Mouse (Mus musculus) liver, embryonic 11.5 days (tissue): ENCODE results near the gene Mier3. TPM values are rescaled to one million over a fixed set of nuclear protein-coding genes. Genes with fewer than 3 reads are reported as not detected.

Experiments used
- ATAC-seq: fragments of 200-750 bp; cut with Nextera tagmentation; replicated peaks from 2 replicates; pipeline ENCODE4 v1.8.0; 2017; ENCODE audit warnings: moderate number of reproducible peaks, mild to moderate bottlenecking, moderate TSS enrichment, moderate library complexity; ENCODE audit not compliant: low FRiP score
- DNase-seq: peaks from one replicate; pipeline ENCODE4 v3.0.0-alpha.2; 2017; ENCODE audit warnings: low spot score
- H3K27ac ChIP-seq: fragments of 300-500 bp; sonication (generic); 2 replicates; pipeline ENCODE4 v1.5.1; 2014; ENCODE audit warnings: mild to moderate bottlenecking, low read depth, low read length, control low read depth
- H3K27me3 ChIP-seq: fragments of 300-500 bp; sonication (generic); replicated peaks from 2 replicates; pipeline ENCODE4 v1.6.1; 2014; ENCODE audit warnings: low read length, mixed read lengths; ENCODE audit not compliant: control insufficient read depth, insufficient read depth
- H3K36me3 ChIP-seq: fragments of 300-500 bp; sonication (generic); 2 replicates; pipeline ENCODE4 v1.6.1; 2014; ENCODE audit warnings: mild to moderate bottlenecking, low read length, moderate library complexity, mixed read lengths; ENCODE audit not compliant: control insufficient read depth, insufficient read depth
- H3K4me1 ChIP-seq: fragments of 300-500 bp; sonication (generic); replicated peaks from 2 replicates; pipeline ENCODE4 v1.6.1; 2014; ENCODE audit warnings: low read length, mixed read lengths; ENCODE audit not compliant: control insufficient read depth, insufficient read depth
- H3K4me2 ChIP-seq: fragments of 300-500 bp; sonication (generic); 2 replicates; pipeline ENCODE4 v1.6.1; 2014; ENCODE audit warnings: mild to moderate bottlenecking, control low read depth, moderate library complexity
- H3K4me3 ChIP-seq: fragments of 300-500 bp; sonication (generic); 2 replicates; pipeline ENCODE4 v1.5.1; 2014; ENCODE audit warnings: low read depth, low read length, control low read depth
- H3K9ac ChIP-seq: fragments of 300-500 bp; sonication (generic); 2 replicates; pipeline ENCODE4 v1.6.1; 2014; ENCODE audit warnings: low read depth, low read length, control low read depth
- H3K9me3 ChIP-seq: fragments of 300-500 bp; sonication (generic); 2 replicates; pipeline ENCODE4 v1.6.1; 2016; ENCODE audit warnings: low read length, inconsistent platforms, mixed read lengths; ENCODE audit not compliant: control insufficient read depth
- WGBS: fragments of 180-500 bp; shearing (Covaris S2); extraction: QIAGEN DNeasy Blood & Tissue Kit; methylation state at CpG from one replicate; pipeline ENCODE4 v1.1.7; 2014; 5-methylcytosine and 5-hydroxymethylcytosine counted together
- polyA plus RNA-seq: library from polyadenylated mRNA; unstranded; fragments of >200 nt; fragmentation: Nextera tagmentation; extraction: Ambion mirVana; gene quantifications from 2 replicates; pipeline ENCODE4 v1.2.1, GENCODE M21; 2014

The Mier3 gene
- polyA plus RNA-seq, 1 experiment from 2014 or later: 20.9 TPM

DNA sequence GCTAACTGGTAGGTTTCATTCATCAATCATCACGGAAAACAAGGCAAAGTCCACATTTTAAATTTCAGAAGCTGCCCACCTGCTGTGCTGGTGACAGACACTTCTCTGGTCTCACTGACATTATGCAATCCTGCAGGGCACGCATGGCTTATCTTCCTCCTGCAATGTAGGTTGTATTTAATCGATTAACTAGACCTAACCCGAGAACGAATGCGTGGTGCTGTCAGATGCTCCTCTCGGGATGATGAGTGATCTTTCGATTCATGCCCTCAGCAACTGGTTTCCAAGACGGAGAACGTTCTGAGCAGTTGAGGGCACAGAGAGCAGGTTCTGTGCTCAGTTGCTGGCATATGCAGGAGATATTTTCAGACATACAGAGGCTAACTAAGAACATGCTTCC is 24.5 kb upstream of the Mier3 start:
- Histone ChIP-seq H3K4me1 (peaks cover 20% of the 10 kb centered on the region), H3K4me2 (peak overlapping the region; percentile 65), H3K36me3 (no peaks in the 10 kb centered on the region), H3K27ac (peak overlapping the region; percentile 57), H3K27me3 (no peaks in the 10 kb centered on the region), H3K9ac (peak overlapping the region; percentile 48), H3K4me3 (no peak overlapping the region), H3K9me3 (no peaks in the 10 kb centered on the region)
- ATAC-seq (peak; percentile 89), DNase-seq (no peak)
- whole genome bisulfite sequencing: 40% methylated on average over 10 of the region's 10 CpGs

DNA sequence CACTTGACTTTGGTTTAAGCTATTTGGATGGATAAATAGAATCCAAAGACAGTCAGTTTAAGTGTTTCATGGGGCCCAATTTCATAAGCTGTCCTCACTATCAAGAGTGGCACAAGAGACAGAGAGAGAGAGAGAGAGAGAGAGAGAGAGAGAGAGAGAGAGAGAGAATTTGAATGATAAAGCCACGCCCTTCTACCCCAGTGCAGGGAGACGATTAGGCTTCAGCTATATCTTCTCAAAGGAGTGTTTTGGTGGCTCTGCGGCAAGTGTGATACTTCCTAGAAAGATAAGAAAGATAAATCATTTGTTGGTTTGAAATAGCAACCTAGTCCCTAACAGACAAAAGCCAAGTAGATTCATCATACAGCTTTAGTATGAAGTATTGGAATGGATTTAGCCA is 24.0 kb upstream of the Mier3 start:
- DNase-seq (no peak), ATAC-seq (peak; percentile 90)
- H3K27ac ChIP-seq: peak overlapping the region; percentile 57
- H3K4me2 ChIP-seq: peak overlapping the region; percentile 65
- H3K27me3 ChIP-seq: no peaks in the 10 kb centered on the region
- no peaks in the 10 kb centered on the region for H3K36me3 ChIP-seq
- H3K4me3 ChIP-seq: no peak overlapping the region
- peak overlapping the region; percentile 48; the same call in 1 of the 2 replicates for H3K9ac ChIP-seq
- 41% methylated on average over 3 of the region's 3 CpGs for WGBS
- H3K9me3 ChIP-seq: no peaks in the 10 kb centered on the region
- peaks cover 20% of the 10 kb centered on the region for H3K4me1 ChIP-seq

DNA sequence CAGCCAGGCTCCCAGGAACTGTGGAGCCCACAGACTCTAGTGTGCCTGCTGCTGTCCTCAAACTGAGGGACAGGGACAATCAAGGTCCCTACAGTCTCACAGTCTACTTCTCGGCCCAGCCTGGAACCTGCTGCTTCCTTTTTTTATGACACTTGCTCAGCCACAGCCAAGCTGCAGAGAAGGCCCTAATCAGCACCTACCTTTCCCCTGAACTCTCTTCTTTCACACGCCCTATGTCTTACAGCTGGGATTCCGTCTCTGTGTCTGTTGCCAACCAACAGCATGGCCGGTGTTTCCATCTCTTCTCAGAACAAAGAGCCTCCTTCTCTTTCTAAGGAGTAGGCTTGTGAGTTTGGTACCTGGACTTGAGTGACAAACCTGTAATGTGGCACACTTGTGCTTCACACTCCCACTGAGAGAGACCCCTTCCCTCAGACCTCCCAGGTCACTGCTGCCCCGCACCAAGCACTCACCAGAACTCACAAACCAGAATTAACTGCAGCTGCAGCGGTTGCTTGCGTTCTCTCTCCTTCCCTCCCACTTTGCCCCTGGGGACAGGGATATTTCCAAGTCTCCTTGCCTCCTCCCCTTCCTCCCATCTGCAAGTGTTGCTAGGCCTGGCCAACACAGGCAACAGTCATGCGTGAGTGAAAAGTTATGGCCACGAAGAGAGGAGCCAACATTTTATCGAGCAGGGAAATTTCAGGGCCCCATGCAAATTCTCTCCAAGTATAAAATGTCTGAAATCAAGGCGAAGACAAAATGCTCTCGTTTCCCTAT is 22.1 kb upstream of the Mier3 start:
- no peak overlapping the region for H3K4me2 ChIP-seq
- ATAC-seq (no peak), DNase-seq (no peak)
- no peaks in the 10 kb centered on the region for H3K27me3 ChIP-seq
- 67% methylated on average over 12 of the region's 12 CpGs for WGBS
- H3K27ac ChIP-seq: no peak overlapping the region
- no peak overlapping the region for H3K9ac ChIP-seq
- H3K4me1 ChIP-seq: peaks cover 20% of the 10 kb centered on the region
- no peaks in the 10 kb centered on the region for H3K36me3 ChIP-seq
- no peaks in the 10 kb centered on the region for H3K9me3 ChIP-seq
- H3K4me3 ChIP-seq: no peak overlapping the region

DNA sequence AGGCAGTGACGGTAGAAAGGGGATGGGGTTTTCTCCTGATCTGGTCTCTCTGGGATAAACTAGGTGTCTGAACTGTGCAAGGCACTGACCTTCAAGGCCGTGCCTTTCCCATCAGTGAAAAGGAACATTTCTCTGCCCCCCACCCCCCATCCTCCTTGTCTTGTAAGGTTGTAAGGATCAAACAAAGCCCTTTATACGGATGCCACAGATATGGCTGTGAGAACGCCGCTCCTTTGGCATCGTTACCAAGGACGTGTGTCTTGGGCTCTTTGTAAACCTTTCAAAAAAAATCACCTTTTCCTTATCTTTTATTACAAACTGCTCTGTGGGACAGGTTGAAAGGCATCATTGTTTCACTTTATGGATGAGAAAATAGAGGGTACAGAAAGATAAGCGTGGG is 21.3 kb upstream of the Mier3 start:
- no peak overlapping the region for H3K9ac ChIP-seq
- DNase-seq: no peak

DNA sequence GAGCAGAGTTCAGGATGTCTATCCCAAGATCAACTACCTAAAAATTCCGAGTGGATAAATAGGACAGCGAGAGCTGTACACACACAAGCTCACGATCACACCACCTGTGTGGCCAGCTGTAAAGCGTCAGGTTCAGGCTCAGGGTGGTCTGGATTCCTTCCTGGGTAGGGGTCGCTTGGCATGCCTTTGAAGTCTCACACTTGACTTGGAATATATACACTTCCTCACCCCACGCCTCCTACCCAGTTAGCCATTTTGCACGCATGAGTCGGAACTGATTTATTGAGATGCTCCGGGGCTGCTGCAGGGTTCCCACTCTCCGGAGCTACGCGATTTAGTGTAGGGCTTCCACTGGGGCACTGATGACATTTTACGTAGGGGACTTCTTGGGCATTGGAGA is 20.7 kb upstream of the Mier3 start:
- Histone ChIP-seq H3K27me3 (no peaks in the 10 kb centered on the region), H3K9ac (no peak overlapping the region), H3K9me3 (no peaks in the 10 kb centered on the region), H3K4me3 (no peak overlapping the region), H3K27ac (no peak overlapping the region), H3K36me3 (no peaks in the 10 kb centered on the region), H3K4me2 (no peak overlapping the region), H3K4me1 (peaks cover 20% of the 10 kb centered on the region)
- no peak for DNase-seq
- 67% methylated on average over 13 of the region's 13 CpGs for WGBS
- no peak for ATAC-seq

More for the DNA sequence above, 21.3 kb upstream of the Mier3 start:
- no peaks in the 10 kb centered on the region for H3K36me3 ChIP-seq
- no peak overlapping the region for H3K27ac ChIP-seq
- H3K4me1 ChIP-seq: peaks cover 20% of the 10 kb centered on the region
- no peaks in the 10 kb centered on the region for H3K27me3 ChIP-seq
- no peak overlapping the region for H3K4me3 ChIP-seq
- H3K9me3 ChIP-seq: no peaks in the 10 kb centered on the region
- ATAC-seq: no peak
- no peak overlapping the region for H3K4me2 ChIP-seq
- WGBS: 80% methylated on average over 8 of the region's 8 CpGs

DNA sequence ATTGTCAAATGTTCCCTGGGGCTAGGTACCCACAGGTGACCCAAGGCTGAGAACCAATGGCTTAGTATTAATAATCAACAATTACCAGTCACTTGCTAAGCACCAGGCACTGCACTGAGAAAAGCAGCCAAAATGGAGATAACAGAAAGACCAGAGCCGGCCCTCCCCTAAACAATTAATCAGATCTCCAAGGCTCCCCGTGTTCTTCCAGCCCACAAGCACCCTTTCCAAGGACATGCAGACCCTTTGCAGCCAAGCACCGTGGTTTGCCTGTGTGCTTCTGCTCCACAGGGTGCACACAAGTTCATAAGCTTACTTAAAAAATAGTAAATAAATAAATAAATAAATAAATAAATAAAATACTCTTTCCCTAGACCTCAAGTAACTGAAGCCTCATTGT is 20.2 kb upstream of the Mier3 start:
- Histone ChIP-seq H3K27me3 (no peaks in the 10 kb centered on the region), H3K9ac (no peak overlapping the region), H3K9me3 (no peaks in the 10 kb centered on the region), H3K4me1 (peaks cover 15% of the 10 kb centered on the region), H3K27ac (no peak overlapping the region), H3K4me2 (no peak overlapping the region), H3K36me3 (no peaks in the 10 kb centered on the region), H3K4me3 (no peak overlapping the region)
- no peak for ATAC-seq
- no peak for DNase-seq
- 50% methylated on average over 3 of the region's 3 CpGs for WGBS

DNA sequence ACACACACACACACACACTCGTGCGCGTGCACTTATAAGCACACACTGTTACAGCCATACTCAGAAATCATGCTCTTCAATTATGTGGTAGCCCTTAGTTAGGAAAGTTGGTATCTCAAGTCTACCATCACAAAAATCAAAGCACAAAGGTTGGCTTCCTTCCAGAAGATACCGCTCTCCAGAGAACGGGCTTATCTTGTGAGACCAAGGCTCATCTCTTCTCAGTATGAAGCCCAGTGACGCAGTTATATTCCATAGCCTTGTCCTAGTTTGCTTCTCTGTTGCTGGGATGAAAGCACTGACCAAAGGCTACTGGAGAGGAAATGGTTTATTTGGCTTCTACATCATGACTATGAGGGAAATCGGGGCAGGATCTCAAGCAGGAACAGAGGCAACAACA is 12.8 kb upstream of the Mier3 start:
- Histone ChIP-seq H3K4me1 (no peaks in the 10 kb centered on the region), H3K4me3 (no peak overlapping the region), H3K27me3 (no peaks in the 10 kb centered on the region), H3K9ac (no peak overlapping the region), H3K27ac (no peak overlapping the region), H3K4me2 (no peak overlapping the region), H3K36me3 (no peaks in the 10 kb centered on the region), H3K9me3 (no peaks in the 10 kb centered on the region)
- 88% methylated on average over 7 of the region's 7 CpGs for WGBS
- DNase-seq: no peak
- no peak for ATAC-seq

DNA sequence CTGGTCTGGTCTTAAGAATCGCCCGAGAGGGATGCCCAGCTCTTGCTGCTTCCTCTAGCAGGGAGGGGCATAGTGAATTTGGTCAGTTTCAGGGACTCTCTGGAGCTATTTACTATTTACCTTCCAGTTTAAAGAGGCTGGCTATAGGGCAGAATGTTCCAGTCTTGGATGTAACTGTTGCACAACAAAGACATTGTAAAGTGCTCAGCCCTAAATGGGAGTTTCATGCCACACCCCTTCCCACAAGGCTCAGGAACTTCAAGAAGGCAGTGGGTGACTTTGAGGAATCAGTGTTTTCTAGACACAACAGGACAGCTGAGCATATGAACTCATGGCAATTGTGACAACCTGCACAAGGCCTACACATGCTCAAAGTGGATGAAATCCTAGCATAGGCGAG is 3.9 kb upstream of the Mier3 start:
- H3K9ac ChIP-seq: no peak overlapping the region
- H3K27me3 ChIP-seq: no peaks in the 10 kb centered on the region
- H3K4me2 ChIP-seq: no peak overlapping the region
- no peaks in the 10 kb centered on the region for H3K36me3 ChIP-seq
- no peak overlapping the region for H3K27ac ChIP-seq
- ATAC-seq: no peak
- 0 out of 2 replicates have a peak, but pooled peaks cover 5% of the 10 kb centered on the region for H3K4me1 ChIP-seq
- DNase-seq: no peak
- 0 out of 2 replicates have a peak, but pooled peaks cover 2% of the 10 kb centered on the region for H3K9me3 ChIP-seq
- WGBS: 75% methylated on average over 3 of the region's 3 CpGs
- no peak overlapping the region for H3K4me3 ChIP-seq

DNA sequence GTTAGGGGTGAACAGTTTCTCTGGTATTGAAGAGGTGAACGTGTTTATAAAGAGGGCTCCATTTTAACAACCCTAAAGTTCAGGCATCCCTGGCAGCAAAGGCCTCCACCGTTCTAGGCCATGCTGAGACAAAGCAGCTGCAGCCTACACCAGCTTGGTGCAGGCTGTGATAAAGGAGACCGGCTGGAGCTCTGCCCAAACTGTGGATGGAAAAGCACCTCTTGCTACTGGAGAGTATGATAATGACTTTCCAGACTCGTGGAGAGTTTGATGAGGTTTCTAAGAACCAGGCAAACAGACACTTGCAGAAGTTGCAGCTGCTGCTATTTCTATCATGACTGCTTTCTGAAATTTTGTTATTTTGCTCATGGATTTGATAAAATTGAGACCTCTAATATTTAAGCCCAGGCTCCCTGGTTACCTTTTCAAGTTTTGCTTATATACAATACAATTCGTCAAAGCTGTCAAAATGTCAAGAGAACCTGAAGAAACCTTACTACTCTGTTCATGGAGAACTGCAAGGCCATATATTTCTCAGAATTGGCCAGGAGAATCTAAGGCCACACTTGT is 3.4 kb downstream of the Mier3 start:
- Histone ChIP-seq H3K27ac (no peak overlapping the region), H3K4me3 (no peak overlapping the region), H3K9me3 (no peaks in the 10 kb centered on the region), H3K27me3 (no peaks in the 10 kb centered on the region), H3K4me1 (peaks cover 3% of the 10 kb centered on the region; the same call in 1 of the 2 replicates), H3K9ac (no peak overlapping the region), H3K36me3 (no peaks in the 10 kb centered on the region), H3K4me2 (no peak overlapping the region)
- ATAC-seq (peak; percentile 44), DNase-seq (no peak)
- 35% methylated on average over 5 of the region's 5 CpGs for whole genome bisulfite sequencing
